Mouse (Mus musculus) intestine, embryonic 15.5 days (tissue): ENCODE results near the gene Spam1. TPM values are rescaled to one million over a fixed set of nuclear protein-coding genes. Genes with fewer than 3 reads are reported as not detected.

Experiments used
- ATAC-seq: fragments of 200-750 bp; cut with Nextera tagmentation; 2 replicates; pipeline ENCODE4 v1.8.0; 2017; ENCODE audit warnings: moderate TSS enrichment, moderate library complexity
- H3K27ac ChIP-seq: fragments of 300-500 bp; sonication (generic); 2 replicates; pipeline ENCODE4 v1.5.1; 2015; ENCODE audit warnings: mild to moderate bottlenecking, inconsistent platforms
- H3K27me3 ChIP-seq: fragments of 300-500 bp; sonication (generic); replicated peaks from 2 replicates; pipeline ENCODE4 v1.6.1; 2015; ENCODE audit warnings: inconsistent platforms
- H3K36me3 ChIP-seq: fragments of 300-500 bp; sonication (generic); 2 replicates; pipeline ENCODE4 v1.6.1; 2015; ENCODE audit warnings: inconsistent platforms
- H3K4me1 ChIP-seq: fragments of 300-500 bp; sonication (generic); replicated peaks from 2 replicates; pipeline ENCODE4 v1.6.1; 2015; ENCODE audit warnings: inconsistent platforms
- H3K4me2 ChIP-seq: fragments of 300-500 bp; sonication (generic); replicated peaks from 2 replicates; pipeline ENCODE4 v1.6.1; 2015; ENCODE audit warnings: mild to moderate bottlenecking, inconsistent platforms
- H3K4me3 ChIP-seq: fragments of 300-500 bp; sonication (generic); replicated peaks from 2 replicates; pipeline ENCODE4 v1.5.1; 2015; ENCODE audit warnings: inconsistent platforms
- H3K9ac ChIP-seq: fragments of 300-500 bp; sonication (generic); 2 replicates; pipeline ENCODE4 v1.6.1; 2015; ENCODE audit warnings: inconsistent platforms
- H3K9me3 ChIP-seq: fragments of 300-500 bp; sonication (generic); 2 replicates; pipeline ENCODE4 v1.6.1; 2016; ENCODE audit warnings: inconsistent platforms
- WGBS: fragments of 180-500 bp; shearing (Covaris S2); methylation state at CpG from one replicate; pipeline ENCODE4 v1.1.7; 2015; 5-methylcytosine and 5-hydroxymethylcytosine counted together
- polyA plus RNA-seq: library from polyadenylated mRNA; unstranded; fragments of >200 nt; fragmentation: Nextera tagmentation; extraction: Ambion mirVana; gene quantifications from 2 replicates; pipeline ENCODE4 v1.2.1, GENCODE M21; 2015

The Spam1 gene
- not detected in 2 replicates for polyA plus RNA-seq

DNA sequence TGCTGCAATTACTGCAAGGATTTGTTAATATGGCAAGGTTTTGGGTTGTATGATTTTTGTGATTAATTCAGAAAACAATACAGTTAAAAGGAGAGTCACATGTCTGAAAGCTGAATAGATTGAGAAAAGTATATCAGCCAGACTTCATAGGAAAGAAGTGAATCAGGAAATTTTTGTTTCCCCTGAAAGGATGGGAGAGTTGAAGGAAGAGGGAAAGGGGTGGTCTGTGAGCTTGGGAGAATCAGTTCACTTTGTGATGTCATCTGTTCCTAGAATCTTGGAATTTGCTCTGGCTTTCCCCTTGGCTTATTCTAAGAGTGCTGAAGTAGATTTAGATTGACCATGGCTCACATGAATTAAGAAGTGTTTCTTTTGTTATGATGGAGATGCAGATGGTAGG lies at the start of gene Spam1:
TSS of gene Spam1 (plus strand) at position 301 of the 400 bp plus-strand sequence.
- Histone ChIP-seq H3K27me3 (no peaks in the 10 kb centered on the region), H3K4me3 (no peak within 1 kb of the TSS), H3K4me2 (no peak within 1 kb of the TSS), H3K4me1 (no peaks in the 10 kb centered on the region), H3K9ac (no peak within 1 kb of the TSS), H3K9me3 (no peaks in the 10 kb centered on the region), H3K36me3 (no peaks in the 10 kb centered on the region), H3K27ac (no peak within 1 kb of the TSS)
- ATAC-seq = no peak

DNA sequence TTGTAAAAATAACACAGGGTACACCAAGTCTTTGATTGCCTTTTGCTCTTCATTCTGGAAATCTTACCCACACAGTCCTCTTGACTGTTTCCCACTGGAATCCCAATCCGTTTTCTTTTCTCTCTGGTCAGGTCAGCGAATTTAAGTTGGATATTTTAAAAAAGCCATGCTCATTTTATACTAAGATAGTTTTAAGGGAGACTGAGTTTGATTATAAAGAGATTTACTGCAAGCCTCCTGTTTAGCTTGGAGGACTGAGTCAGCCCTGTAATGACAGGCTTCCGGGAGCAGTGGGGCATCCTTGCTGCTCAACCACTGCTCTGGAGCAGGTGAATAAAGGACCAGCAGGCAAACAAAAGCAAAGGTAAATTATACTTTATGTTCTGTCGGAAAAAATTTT lies 43.0 kb upstream of the Spam1 start, which contains the start of gene Hyal4:
TSS of gene Hyal4 (plus strand) at position 301 of the 400 bp plus-strand sequence.
- Histone ChIP-seq H3K9me3 (no peaks in the 10 kb centered on the region), H3K9ac (no peak within 1 kb of the TSS), H3K4me3 (no peak within 1 kb of the TSS), H3K4me1 (no peaks in the 10 kb centered on the region), H3K4me2 (no peak within 1 kb of the TSS), H3K36me3 (no peaks in the 10 kb centered on the region), H3K27ac (no peak within 1 kb of the TSS), H3K27me3 (no peaks in the 10 kb centered on the region)
- WGBS = 82% methylated on average over 4 of the region's 4 CpGs
- no peak for ATAC-seq

GRCm38 (mm10) chr6:24759281-24759680 lies 31.7 kb upstream of the Spam1 start:
- ATAC-seq = no peak
- Histone ChIP-seq H3K36me3 (no peaks in the 10 kb centered on the region), H3K9ac (no peak overlapping the region), H3K27ac (no peak overlapping the region), H3K9me3 (no peaks in the 10 kb centered on the region), H3K4me2 (no peak overlapping the region), H3K4me1 (no peaks in the 10 kb centered on the region), H3K27me3 (no peaks in the 10 kb centered on the region), H3K4me3 (no peak overlapping the region)
- WGBS = 88% methylated on average over 3 of the region's 3 CpGs

- Histone ChIP-seq H3K4me1 (no peaks in the 10 kb centered on the region), H3K27ac (no peak overlapping the region), H3K27me3 (no peaks in the 10 kb centered on the region), H3K4me2 (no peak overlapping the region), H3K9me3 (no peaks in the 10 kb centered on the region), H3K4me3 (no peak overlapping the region), H3K9ac (no peak overlapping the region), H3K36me3 (no peaks in the 10 kb centered on the region)
- 81% methylated on average over 2 of the region's 2 CpGs for WGBS
- no peak for ATAC-seq
Observed at GRCm38 (mm10) chr6:24766261-24766660, 24.7 kb upstream of the Spam1 start.

DNA sequence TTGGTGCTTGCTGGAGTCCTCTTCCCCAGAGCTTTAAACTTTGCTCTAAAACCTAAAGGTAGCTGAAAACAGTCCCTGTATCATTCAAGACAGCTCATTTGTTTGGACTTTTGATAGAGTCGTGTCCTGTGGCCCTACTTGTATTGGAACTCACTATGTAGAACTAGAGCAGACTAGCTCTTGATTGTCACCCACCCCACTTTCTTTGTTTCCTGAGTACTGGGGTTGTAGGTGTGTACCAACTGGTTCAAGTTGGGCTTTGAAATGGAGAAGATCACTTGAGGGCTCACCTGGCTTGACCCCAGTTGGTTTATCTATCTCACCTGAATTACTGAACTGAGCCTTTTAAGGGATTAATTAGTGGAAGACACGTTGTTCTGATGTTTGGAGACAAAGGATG lies 11.8 kb upstream of the Spam1 start:
- Histone ChIP-seq H3K4me3 (no peak overlapping the region), H3K36me3 (no peaks in the 10 kb centered on the region), H3K4me1 (no peaks in the 10 kb centered on the region), H3K9ac (no peak overlapping the region), H3K9me3 (no peaks in the 10 kb centered on the region), H3K27ac (no peak overlapping the region), H3K4me2 (no peak overlapping the region), H3K27me3 (no peaks in the 10 kb centered on the region)
- WGBS = 66% methylated on average over 2 of the region's 2 CpGs
- ATAC-seq = no peak

- Histone ChIP-seq H3K36me3 (no peaks in the 10 kb centered on the region), H3K27me3 (no peaks in the 10 kb centered on the region), H3K27ac (no peak overlapping the region), H3K4me1 (no peaks in the 10 kb centered on the region), H3K4me3 (no peak overlapping the region), H3K4me2 (no peak overlapping the region), H3K9ac (no peak overlapping the region), H3K9me3 (no peaks in the 10 kb centered on the region)
- 50% methylated on average over 2 of the region's 2 CpGs for WGBS
- ATAC-seq = no peak
Observed at GRCm38 (mm10) chr6:24822070-24822469, 31.1 kb downstream of the Spam1 start.

Other genes with a start within 250 kb of the Spam1 start
- gene Lmod2, start 193.4 kb upstream of the Spam1 start, polyA plus RNA-seq = not detected in 2 replicates
- 66.2 and 74.3 TPM in 2 replicates for gene Wasl, start 126.2 kb upstream of the Spam1 start, polyA plus RNA-seq
- not detected in 2 replicates for gene Hyal6, start 57.9 kb upstream of the Spam1 start, polyA plus RNA-seq
- gene Hyal4, start 42.9 kb upstream of the Spam1 start, polyA plus RNA-seq = 0.05 TPM in 1 of 2 replicates, not detected in the other
- gene Hyal5, start 66.8 kb downstream of the Spam1 start, polyA plus RNA-seq = 6.3 and 9.1 TPM in 2 replicates
- 1.2 and 1.3 TPM in 2 replicates for gene Tmem229a, start 165.1 kb downstream of the Spam1 start, polyA plus RNA-seq